ENCODE assay signal across 9 mouse cellular contexts in the genomic region with DNA sequence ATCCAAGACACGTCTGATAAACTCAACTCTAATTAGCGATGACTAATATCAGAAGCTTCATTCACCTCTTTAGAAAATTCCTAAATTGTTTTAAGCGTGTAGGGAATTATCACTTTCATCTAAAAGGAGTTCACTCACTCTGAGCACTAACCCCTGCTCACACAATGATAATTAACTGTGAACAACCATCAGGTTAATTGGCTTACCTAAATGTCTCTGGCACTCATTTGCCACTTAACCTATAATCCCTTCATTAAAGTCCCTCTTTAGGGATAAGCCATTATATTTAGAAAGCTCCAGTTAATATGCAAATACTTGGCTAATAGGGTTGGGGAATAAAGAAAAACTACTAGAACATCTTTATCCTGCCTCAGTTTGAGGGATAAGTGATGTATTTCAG.
"Had no signal": no experiment of that assay in that cellular context is flagged by ENCODE, and none has a peak within 500 bp of the region (broad histone marks: within the 10 kb centered on the region; RNA-seq: fewer than 3 reads in every experiment).

No protein-coding gene starts in this region.

- H3K27ac ChIP-seq: kidney, postnatal 0 days; limb, embryonic 13.5 days; liver, embryonic 14.5 days had no signal

- H3K4me2 ChIP-seq: limb, embryonic 13.5 days had no signal

- H3K27me3 ChIP-seq: limb, embryonic 13.5 days had no signal

- DNase-seq: kidney, adult 9 months; kidney, postnatal 36 days; layer of hippocampus, adult 9-11 months; lung, adult 18-20 months; thymus, adult 18-20 months; thymus, postnatal 14 days had no signal

- H3K4me3 ChIP-seq: limb, embryonic 13.5 days had no signal

- H3K9me3 ChIP-seq: limb, embryonic 13.5 days had no signal

- H3K9ac ChIP-seq: limb, embryonic 13.5 days; liver, embryonic 14.5 days had no signal
